Mouse (Mus musculus) CH12.LX (cell line): ENCODE results near the gene Grm5. TPM values are rescaled to one million over a fixed set of nuclear protein-coding genes. Genes with fewer than 3 reads are reported as not detected.

Experiments used
- DNase-seq: peaks from one replicate; pipeline ENCODE4 v3.0.0-alpha.2; 2013; ENCODE audit errors: extremely low read depth
- H3K27ac ChIP-seq: 2 replicates; pipeline ENCODE4 v1.5.1; 2012; ENCODE audit warnings: low read depth, mild to moderate bottlenecking, control low read depth, moderate library complexity; ENCODE audit not compliant: insufficient read depth
- H3K27me3 ChIP-seq: replicated peaks from 2 replicates; pipeline ENCODE3; 2012; ENCODE audit warnings: inconsistent platforms
- H3K36me3 ChIP-seq, 2 experiments: replicated peaks in 1 of 2; 2 replicates each; pipeline versions ENCODE3 to v1.6.1; 2012; ENCODE audit warnings: inconsistent platforms in 1 of 2, low read length in 1 of 2, mild to moderate bottlenecking in 1 of 2, mixed read lengths in 1 of 2, moderate library complexity in 1 of 2; ENCODE audit not compliant: control insufficient read depth in 1 of 2, insufficient read depth in 1 of 2
- H3K4me1 ChIP-seq, 2 experiments: 2 replicates each; pipeline ENCODE4 v1.6.1; 2012; ENCODE audit warnings: inconsistent platforms in 1 of 2, moderate library complexity in 1 of 2; ENCODE audit not compliant: insufficient read depth in 2 of 2, control insufficient read depth in 1 of 2
- H3K4me2 ChIP-seq: 2 replicates; pipeline ENCODE4 v1.6.1; 2012; ENCODE audit warnings: low read depth, mild to moderate bottlenecking, control low read depth; ENCODE audit not compliant: poor library complexity, insufficient read depth, severe bottlenecking
- H3K4me3 ChIP-seq, 3 experiments: fragments of 150-350 bp in 1 of 3; sonication (generic) in 1 of 3; replicated peaks in 1 of 3; 2 replicates each; pipeline versions ENCODE3 to v1.5.1; 2011 to 2012; ENCODE audit warnings: low read depth in 2 of 3, low read length in 2 of 3, mild to moderate bottlenecking in 2 of 3, moderate library complexity in 2 of 3, control low read depth in 1 of 3, improper control_type of control experiment in 1 of 3, inconsistent platforms in 1 of 3, mixed read lengths in 1 of 3; ENCODE audit not compliant: poor library complexity in 1 of 3
- H3K79me2 ChIP-seq: replicated peaks from 2 replicates; pipeline ENCODE4 v1.6.1; 2012; ENCODE audit warnings: mild to moderate bottlenecking, moderate library complexity; ENCODE audit not compliant: control insufficient read depth, poor library complexity, insufficient read depth, severe bottlenecking; ENCODE audit errors: extremely low read depth
- H3K9ac ChIP-seq: 2 replicates; pipeline ENCODE4 v1.6.1; 2012; ENCODE audit warnings: low read depth, mild to moderate bottlenecking, control low read depth, moderate library complexity; ENCODE audit not compliant: insufficient read depth
- H3K9me3 ChIP-seq: replicated peaks from 2 replicates; pipeline ENCODE3; 2012; ENCODE audit warnings: low read length, inconsistent platforms, mixed read lengths
- CHD1 ChIP-seq: IDR thresholded peaks from 2 replicates; pipeline ENCODE4 v1.6.1; 2012; ENCODE audit warnings: low read depth, low read length, improper control_type of control experiment, inconsistent platforms
- GABPA ChIP-seq: IDR thresholded peaks from 2 replicates; pipeline ENCODE4 v1.6.1; 2012; ENCODE audit warnings: low read depth, low read length, improper control_type of control experiment, inconsistent platforms; ENCODE audit not compliant: insufficient replicate concordance
- MAFK ChIP-seq: IDR thresholded peaks from 2 replicates; pipeline ENCODE4 v1.6.1; 2011; ENCODE audit warnings: low read length, improper control_type of control experiment; ENCODE audit not compliant: insufficient replicate concordance
- MYC ChIP-seq: IDR thresholded peaks from 2 replicates; pipeline ENCODE4 v1.6.1; 2011; ENCODE audit warnings: low read depth, mild to moderate bottlenecking, improper control_type of control experiment, low read length
- NRF1 ChIP-seq: IDR thresholded peaks from 2 replicates; pipeline ENCODE4 v1.6.1; 2014; ENCODE audit warnings: low read depth, mild to moderate bottlenecking, inconsistent platforms, low read length, improper control_type of control experiment, moderate library complexity
- RCOR1 ChIP-seq: conservative IDR thresholded peaks from 2 replicates; pipeline ENCODE4 v1.6.1; 2012; ENCODE audit warnings: low read depth, mild to moderate bottlenecking, inconsistent platforms, low read length, improper control_type of control experiment
- SMC3 ChIP-seq: IDR thresholded peaks from 2 replicates; pipeline ENCODE4 v1.6.1; 2011; ENCODE audit warnings: low read depth, low read length, improper control_type of control experiment
- USF2 ChIP-seq: conservative IDR thresholded peaks from 2 replicates; pipeline ENCODE4 v1.6.1; 2011; ENCODE audit warnings: low read depth, low read length, improper control_type of control experiment
- ZNF384 ChIP-seq: IDR thresholded peaks from 2 replicates; pipeline ENCODE4 v1.6.1; 2012; ENCODE audit warnings: low read depth, low read length, improper control_type of control experiment, inconsistent platforms
- dilution Hi-C: fragments of 300-500 bp; cut with MboI; formaldehyde crosslinking; loops from 2 replicates; pipeline ENCODE4 v1.14.3; 2020; ENCODE audit warnings: low sequenced_read_pairs; ENCODE audit not compliant: extremely low pct_unique_long_range_greater_than_20kb, extremely low pct_ligation_motif_present
- in situ Hi-C: fragments of 300-500 bp; cut with MboI; formaldehyde crosslinking; loops from 3 replicates; pipeline ENCODE4 v1.14.3; 2019; ENCODE audit warnings: low sequenced_read_pairs, low pct_ligation_motif_present, low pct_unique_long_range_greater_than_20kb, mixed read lengths
- polyA plus RNA-seq: library from polyadenylated mRNA; unstranded; fragments of >175 nt; gene quantifications from 2 replicates; pipeline ENCODE4 v1.2.1, GENCODE M21; 2012; ENCODE audit warnings: low read depth; ENCODE audit not compliant: insufficient read length
- total RNA-seq, 2 experiments: library from RNA; depleted of rRNA; stranded (reverse); fragments of 300-350 nt in 1 of 2; fragments of >200 nt in 1 of 2; gene quantifications; 2 replicates each; pipeline ENCODE4 v1.2.3; 2012 to 2014

Grm5 gene
- total and polyA plus RNA-seq, 3 experiments = 0.03 TPM; not detected in 2

DNA sequence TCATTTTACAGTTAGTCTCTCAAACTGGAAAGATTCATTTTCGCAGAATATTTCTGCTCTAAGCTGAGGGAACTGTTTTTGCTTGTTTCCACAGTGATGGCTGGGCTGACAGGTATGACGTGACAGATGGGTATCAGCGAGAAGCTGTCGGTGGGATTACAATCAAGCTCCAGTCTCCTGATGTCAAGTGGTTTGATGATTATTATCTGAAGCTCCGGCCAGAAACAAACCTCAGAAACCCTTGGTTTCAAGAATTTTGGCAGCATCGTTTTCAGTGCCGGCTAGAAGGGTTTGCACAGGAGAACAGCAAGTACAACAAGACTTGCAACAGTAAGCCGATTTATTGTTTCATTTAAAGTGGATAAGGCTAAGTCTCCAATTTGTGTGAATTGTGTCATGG is 391.1 kb downstream of the Grm5 start:
- no peak overlapping the region for H3K4me2 ChIP-seq
- no peaks in the 10 kb centered on the region for H3K79me2 ChIP-seq
- no peak overlapping the region for H3K9ac ChIP-seq
- no peaks in the 10 kb centered on the region for H3K36me3 ChIP-seq
- in situ Hi-C loops = no loop called here
- TF ChIP-seq NRF1 (no peak), RCOR1 (no peak), SMC3 (no peak), GABPA (no peak), ZNF384 (no peak)
- H3K27ac ChIP-seq = no peak overlapping the region
- H3K4me3 ChIP-seq = no peak overlapping the region
- DNase-seq = no peak
- H3K9me3 ChIP-seq = no peaks in the 10 kb centered on the region
- no peaks in the 10 kb centered on the region for H3K27me3 ChIP-seq
- no peaks in the 10 kb centered on the region for H3K4me1 ChIP-seq
- dilution Hi-C loops = no loop called here

- Histone ChIP-seq H3K27ac (no peak overlapping the region), H3K9me3 (no peaks in the 10 kb centered on the region), H3K36me3 (no peaks in the 10 kb centered on the region), H3K4me1 (no peaks in the 10 kb centered on the region), H3K27me3 (no peaks in the 10 kb centered on the region), H3K9ac (no peak overlapping the region), H3K4me2 (no peak overlapping the region), H3K79me2 (no peaks in the 10 kb centered on the region), H3K4me3 (no peak overlapping the region)
- dilution Hi-C loops = no loop called here
- in situ Hi-C loops = no loop called here
- DNase-seq = no peak
- TF ChIP-seq GABPA (no peak), MYC (no peak)
Observed at GRCm38 (mm10) chr7:87983494-87983893, 399.5 kb downstream of the Grm5 start.

DNA sequence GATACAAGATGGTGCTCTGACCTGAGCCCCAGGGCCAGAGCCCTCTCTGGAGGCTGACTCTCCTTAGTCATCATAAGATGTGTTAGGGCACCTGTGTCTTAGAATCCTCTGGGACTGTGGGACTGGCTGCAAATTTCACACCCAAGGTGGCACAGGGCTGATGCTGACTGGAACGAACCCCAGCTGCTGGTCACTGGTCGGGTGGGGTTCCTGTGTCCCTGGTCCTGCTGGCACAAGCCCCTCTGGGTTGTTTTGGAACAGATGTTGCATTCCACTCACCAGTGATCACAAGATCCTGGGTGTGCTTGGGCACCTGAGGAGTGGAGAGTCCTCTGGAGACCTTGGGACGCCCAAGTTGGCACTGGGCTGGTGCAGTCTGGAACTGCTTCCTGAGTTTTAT is 430.5 kb downstream of the Grm5 start:
- Histone ChIP-seq H3K4me3 (no peak overlapping the region), H3K36me3 (no peaks in the 10 kb centered on the region)
- in situ Hi-C loops = no loop called here
- TF ChIP-seq MAFK (no peak), USF2 (no peak), CHD1 (no peak), NRF1 (no peak)
- TF ChIP-seq, all 38 proteins: peak for 0
- Histone ChIP-seq H3K79me2 (no peaks in the 10 kb centered on the region), H3K9me3 (no peaks in the 10 kb centered on the region), H3K27ac (no peak overlapping the region), H3K27me3 (no peaks in the 10 kb centered on the region), H3K9ac (no peak overlapping the region), H3K4me2 (no peak overlapping the region), H3K4me1 (no peaks in the 10 kb centered on the region)
- no peak for DNase-seq
- dilution Hi-C loops = no loop called here
